Comparison of ENCODE assay signal across 8 mouse cellular contexts in the genomic region with DNA sequence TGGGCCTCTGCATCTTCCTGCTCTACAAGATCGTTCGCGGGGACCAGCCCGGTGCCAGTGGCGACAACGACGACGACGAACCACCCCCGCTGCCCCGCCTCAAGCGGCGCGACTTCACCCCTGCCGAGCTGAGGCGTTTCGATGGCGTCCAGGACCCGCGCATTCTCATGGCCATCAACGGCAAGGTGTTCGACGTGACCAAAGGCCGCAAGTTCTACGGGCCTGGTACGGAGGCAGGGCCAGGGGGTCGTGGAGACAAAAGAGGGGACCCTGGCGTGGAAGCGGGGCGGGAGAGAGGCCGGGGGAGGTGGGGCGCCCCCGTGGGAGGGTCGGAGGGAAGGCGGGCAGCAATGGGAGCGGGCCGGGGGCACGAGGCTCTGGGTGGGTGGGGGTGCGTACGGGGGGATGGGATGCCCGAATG. TPM values are rescaled to one million over a fixed set of nuclear protein-coding genes. Genes with fewer than 3 reads are reported as not detected.
DNase-seq lines count a peak whose midpoint lies in the region; ATAC-seq and TF ChIP-seq lines count a peak whose summit lies in the region.

No protein-coding gene starts in this region.

- TF ChIP-seq POLR2A in heart, adult 2 months (IDR thresholded peaks at IDR 0.05; ENCODE audit: insufficient read depth, low read depth, low read length): no peak

- peak overlapping the region; percentile 78 for H3K27ac ChIP-seq in heart, adult 2 months
- peak overlapping the region; percentile 94 for H3K27ac ChIP-seq in forebrain, embryonic 10.5 days
- peak overlapping the region; percentile 61 for H3K27ac ChIP-seq in liver, embryonic 15.5 days (replicated peaks)

- H3K36me3 ChIP-seq in heart, adult 2 months (ENCODE audit: control insufficient read depth, insufficient read depth, low read length): no peaks in the 10 kb centered on the region
- H3K36me3 ChIP-seq in forebrain, embryonic 10.5 days (replicated peaks): peaks cover 30% of the 10 kb centered on the region
- H3K36me3 ChIP-seq in liver, embryonic 15.5 days (replicated peaks): 0 out of 2 replicates have a peak, but pooled peaks cover 6% of the 10 kb centered on the region

- H3K4me1 ChIP-seq in heart, adult 2 months (ENCODE audit: control insufficient read depth, insufficient read depth, low read length): peaks cover 5% of the 10 kb centered on the region
- peaks cover 10% of the 10 kb centered on the region for H3K4me1 ChIP-seq in forebrain, embryonic 10.5 days
- peaks cover 4% of the 10 kb centered on the region for H3K4me1 ChIP-seq in liver, embryonic 15.5 days (replicated peaks)

- H3K4me2 ChIP-seq in liver, embryonic 15.5 days: peak overlapping the region; percentile 82

- intact Hi-C loops in heart, adult 2 months (cut with DNase I): loop anchor here (2.0 kb wide), 1 partner anchor 46 kb away; a partner anchor contains a TSS

- DNase-seq in heart, adult 2 months: no peak
- DNase-seq in heart, adult 18-20 months: no peak
- DNase-seq in forebrain, embryonic 10.5 days (ENCODE audit: extremely low spot score, low spot score): no peak
- DNase-seq in yolk sac, embryonic 10.5 days (ENCODE audit: low spot score): no peak
- DNase-seq in right cerebral cortex, adult 2 months (ENCODE audit: low spot score in 2 of 2): no peak
- no peak for DNase-seq in cerebellum, postnatal 25 days

- no peaks in the 10 kb centered on the region for H3K9me3 ChIP-seq in forebrain, embryonic 10.5 days
- H3K9me3 ChIP-seq in liver, embryonic 15.5 days (replicated peaks): no peaks in the 10 kb centered on the region

- TF ChIP-seq EP300 in heart, adult 2 months (IDR thresholded peaks at IDR 0.05; ENCODE audit: insufficient read depth, low read depth, low read length): no peak

- H3K27me3 ChIP-seq in heart, adult 2 months (ENCODE audit: control insufficient read depth, insufficient read depth, low read length): no peaks in the 10 kb centered on the region
- H3K27me3 ChIP-seq in forebrain, embryonic 10.5 days (ENCODE audit: poor library complexity, severe bottlenecking): no peaks in the 10 kb centered on the region
- no peaks in the 10 kb centered on the region for H3K27me3 ChIP-seq in liver, embryonic 15.5 days

- peak overlapping the region; percentile 82 for H3K9ac ChIP-seq in heart, adult 2 months (ENCODE audit: low read depth, low read length)
- peak overlapping the region; percentile 61 for H3K9ac ChIP-seq in liver, embryonic 15.5 days

- WGBS in heart, adult 2 months: 24% methylated on average over 41 of the region's 41 CpGs
- WGBS in forebrain, embryonic 10.5 days: 23% methylated on average over 40 of the region's 41 CpGs
- 17% methylated on average over 41 of the region's 41 CpGs for WGBS in liver, embryonic 15.5 days (ENCODE audit: insufficient replicate concordance)

- no peak for TF ChIP-seq CTCF in heart, adult 2 months (IDR thresholded peaks at IDR 0.05)

- ATAC-seq in CD4-positive, CD25-positive, alpha-beta regulatory T cell, adult 4 months: peak; percentile 42
- ATAC-seq in liver, embryonic 15.5 days (ENCODE audit: insufficient read depth): peak; percentile 55

- no peaks in the 10 kb centered on the region for H3K79me2 ChIP-seq in heart, adult 2 months (replicated peaks; ENCODE audit: control insufficient read depth, insufficient read depth, low read length)

- peak overlapping the region; percentile 65 for H3K4me3 ChIP-seq in heart, adult 2 months
- H3K4me3 ChIP-seq in forebrain, embryonic 10.5 days: peak overlapping the region; percentile 72
- H3K4me3 ChIP-seq in liver, embryonic 15.5 days (replicated peaks): peak overlapping the region; percentile 67

RNA-seq across cellular contexts. Expression of a gene that starts 0.4 kb away (rescaled TPM):
- total RNA-seq in heart, adult 2 months (2021): 10 to 100 TPM; 20.9 to 21.9 TPM
- polyA plus RNA-seq in heart, adult 2 months (2012; rRNA removed): 15.0 and 19.3 TPM in 2 replicates
- 10 to 100 TPM; 20.8 to 28.4 TPM for total RNA-seq in heart, adult 18-20 months (2021)
- polyA plus RNA-seq in CD4-positive, CD25-positive, alpha-beta regulatory T cell, adult 4 months (2017; shearing (Covaris generic)): 10 to 100 TPM; 57.8 to 64.4 TPM
- 358 TPM in 2 replicates for polyA plus RNA-seq in forebrain, embryonic 10.5 days (2016; fragmentation: Nextera tagmentation; extraction: Ambion mirVana)
- 132 and 142 TPM in 2 replicates for polyA plus RNA-seq in liver, embryonic 15.5 days (2015; fragmentation: Nextera tagmentation; extraction: Ambion mirVana)

RNA-seq across cellular contexts. Expression of a gene that starts 46.8 kb away (rescaled TPM):
- total RNA-seq in heart, adult 2 months (2021): 1 to 10 TPM; 2.4 to 2.5 TPM
- polyA plus RNA-seq in heart, adult 2 months (2012; rRNA removed): 0.45 and 1.2 TPM in 2 replicates
- 1 to 10 TPM; 2.4 to 2.6 TPM for total RNA-seq in heart, adult 18-20 months (2021)
- 1 to 10 TPM in 1 of 2 experiments, under 1 TPM in 1; 0.89 to 1.1 TPM for polyA plus RNA-seq in CD4-positive, CD25-positive, alpha-beta regulatory T cell, adult 4 months (2017; shearing (Covaris generic))
- polyA plus RNA-seq in forebrain, embryonic 10.5 days (2016; fragmentation: Nextera tagmentation; extraction: Ambion mirVana): 2.6 and 3.0 TPM in 2 replicates
- 0.48 and 0.59 TPM in 2 replicates for polyA plus RNA-seq in liver, embryonic 15.5 days (2015; fragmentation: Nextera tagmentation; extraction: Ambion mirVana)
